Mouse (Mus musculus): ENCODE measurements around the gene Ddx60. TPM values are rescaled to one million over a fixed set of nuclear protein-coding genes. Genes with fewer than 3 reads are reported as not detected.

Gene Ddx60
- 0.11 and 0.18 TPM in 2 replicates for polyA plus RNA-seq (2014; fragmentation: Nextera tagmentation; extraction: Ambion mirVana)

DNA sequence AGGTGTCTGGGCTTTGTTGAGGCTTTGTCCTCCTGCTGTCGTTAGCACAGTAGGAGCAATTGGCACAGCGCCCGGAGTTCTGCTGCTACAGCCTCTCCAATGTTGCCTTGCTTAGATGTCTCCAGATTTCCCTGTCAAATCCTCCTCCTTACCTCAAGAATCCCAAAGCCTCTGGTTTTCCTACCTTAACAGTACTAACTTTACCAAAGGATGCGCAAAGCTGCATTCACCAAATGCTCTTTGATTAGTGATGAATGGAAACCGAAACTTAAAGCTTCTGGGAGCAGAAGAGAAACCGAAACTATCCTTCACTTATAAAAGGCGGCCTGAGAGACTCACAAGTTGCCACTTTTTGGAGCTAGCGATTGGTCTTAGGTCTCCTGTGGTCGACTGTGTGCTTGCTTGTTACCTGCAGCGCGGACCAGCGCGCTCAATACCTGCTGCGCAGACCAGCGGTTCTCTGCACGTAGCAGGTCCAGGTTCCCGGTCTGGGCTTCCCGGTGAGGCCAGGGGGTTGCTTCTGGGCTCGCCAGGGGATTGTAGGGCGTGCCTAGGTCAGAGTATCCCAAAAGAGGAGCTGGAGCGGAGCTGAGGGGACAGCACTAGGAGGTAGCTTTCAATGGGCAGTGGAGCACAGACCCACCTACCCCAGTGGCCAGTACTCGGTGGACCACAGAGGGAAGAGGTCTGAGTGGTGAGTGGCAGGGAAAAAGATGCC is at the start of gene Ddx60:
Gene Ddx60 (plus strand): TSS at position 311 of the 718 bp plus-strand sequence.
- H3K9me3 ChIP-seq (replicated peaks; ENCODE audit: control insufficient read depth, low read length): no peaks in the 10 kb centered on the region
- H3K27ac ChIP-seq (replicated peaks; ENCODE audit: low read depth, low read length): no peak within 1 kb of the TSS
- DNase-seq (ENCODE audit: low spot score) (peak; percentile 40), ATAC-seq (replicated peaks; ENCODE audit: insufficient number of reproducible peaks, low FRiP score, low TSS enrichment, low read depth) (no peak)
- peak within 1 kb of the TSS; percentile 40 for H3K4me3 ChIP-seq (ENCODE audit: low read depth, low read length)
- peak within 1 kb of the TSS; percentile 73 for H3K4me2 ChIP-seq (ENCODE audit: low read depth, low read length)
- no peaks in the 10 kb centered on the region for H3K36me3 ChIP-seq (replicated peaks; ENCODE audit: control insufficient read depth, insufficient read depth, low read depth, low read length)
- H3K27me3 ChIP-seq (ENCODE audit: control insufficient read depth, insufficient read depth, low read length): no peaks in the 10 kb centered on the region; the same call in 1 of the 2 replicates
- H3K4me1 ChIP-seq (ENCODE audit: control insufficient read depth, insufficient read depth, low read length): no peaks in the 10 kb centered on the region
- 8% methylated on average over 22 of the region's 22 CpGs for WGBS
- peak within 1 kb of the TSS; percentile 52 for H3K9ac ChIP-seq (replicated peaks; ENCODE audit: low read length)

GRCm38 (mm10) chr8:61894062-61894461 is 33.8 kb upstream of the Ddx60 start:
- peak; percentile 70 for DNase-seq (ENCODE audit: low spot score)
- WGBS: 59% methylated on average over 2 of the region's 2 CpGs
- H3K4me3 ChIP-seq (ENCODE audit: low read depth, low read length): no peak overlapping the region
- no peaks in the 10 kb centered on the region for H3K27me3 ChIP-seq (ENCODE audit: control insufficient read depth, insufficient read depth, low read length)
- H3K27ac ChIP-seq (replicated peaks; ENCODE audit: low read depth, low read length): no peak overlapping the region
- no peaks in the 10 kb centered on the region for H3K9me3 ChIP-seq (replicated peaks; ENCODE audit: control insufficient read depth, low read length)
- no peak for ATAC-seq (replicated peaks; ENCODE audit: insufficient number of reproducible peaks, low FRiP score, low TSS enrichment, low read depth)
- H3K4me1 ChIP-seq (ENCODE audit: control insufficient read depth, insufficient read depth, low read length): no peaks in the 10 kb centered on the region
- no peak overlapping the region for H3K9ac ChIP-seq (replicated peaks; ENCODE audit: low read length)
- H3K4me2 ChIP-seq (ENCODE audit: low read depth, low read length): no peak overlapping the region
- H3K36me3 ChIP-seq (replicated peaks; ENCODE audit: control insufficient read depth, insufficient read depth, low read depth, low read length): no peaks in the 10 kb centered on the region

DNA sequence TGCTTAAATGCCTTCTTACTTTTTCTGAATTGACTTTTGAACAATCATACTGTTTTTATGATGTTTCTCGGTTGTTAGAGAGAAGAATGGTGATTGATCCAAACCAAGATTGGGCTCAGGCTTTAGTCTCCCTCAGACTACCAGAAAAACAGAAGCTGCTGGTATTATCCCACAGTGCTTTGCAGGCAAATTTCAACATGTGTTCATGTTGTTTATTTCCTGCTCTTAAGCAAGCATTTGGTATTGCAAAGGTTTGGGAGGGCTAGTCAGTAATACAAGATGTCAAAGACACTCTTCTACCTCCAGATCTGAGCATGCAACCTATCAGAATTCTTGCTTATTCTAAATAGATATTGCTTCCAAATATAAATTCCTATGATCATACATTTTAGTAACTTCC is 31.1 kb upstream of the Ddx60 start:
- H3K4me3 ChIP-seq (ENCODE audit: low read depth, low read length): no peak overlapping the region
- WGBS: 80% methylated on average over 1 of the region's 1 CpGs
- no peaks in the 10 kb centered on the region for H3K9me3 ChIP-seq (replicated peaks; ENCODE audit: control insufficient read depth, low read length)
- H3K4me1 ChIP-seq (ENCODE audit: control insufficient read depth, insufficient read depth, low read length): no peaks in the 10 kb centered on the region
- no peak for DNase-seq (ENCODE audit: low spot score)
- no peak for ATAC-seq (replicated peaks; ENCODE audit: insufficient number of reproducible peaks, low FRiP score, low TSS enrichment, low read depth)
- H3K36me3 ChIP-seq (replicated peaks; ENCODE audit: control insufficient read depth, insufficient read depth, low read depth, low read length): no peaks in the 10 kb centered on the region
- no peak overlapping the region for H3K27ac ChIP-seq (replicated peaks; ENCODE audit: low read depth, low read length)
- no peaks in the 10 kb centered on the region for H3K27me3 ChIP-seq (ENCODE audit: control insufficient read depth, insufficient read depth, low read length)
- H3K9ac ChIP-seq (replicated peaks; ENCODE audit: low read length): no peak overlapping the region
- H3K4me2 ChIP-seq (ENCODE audit: low read depth, low read length): no peak overlapping the region

- ATAC-seq (replicated peaks; ENCODE audit: insufficient number of reproducible peaks, low FRiP score, low TSS enrichment, low read depth): no peak
Measured at GRCm38 (mm10) chr8:61897402-61897801, 30.5 kb upstream of the Ddx60 start.

DNA sequence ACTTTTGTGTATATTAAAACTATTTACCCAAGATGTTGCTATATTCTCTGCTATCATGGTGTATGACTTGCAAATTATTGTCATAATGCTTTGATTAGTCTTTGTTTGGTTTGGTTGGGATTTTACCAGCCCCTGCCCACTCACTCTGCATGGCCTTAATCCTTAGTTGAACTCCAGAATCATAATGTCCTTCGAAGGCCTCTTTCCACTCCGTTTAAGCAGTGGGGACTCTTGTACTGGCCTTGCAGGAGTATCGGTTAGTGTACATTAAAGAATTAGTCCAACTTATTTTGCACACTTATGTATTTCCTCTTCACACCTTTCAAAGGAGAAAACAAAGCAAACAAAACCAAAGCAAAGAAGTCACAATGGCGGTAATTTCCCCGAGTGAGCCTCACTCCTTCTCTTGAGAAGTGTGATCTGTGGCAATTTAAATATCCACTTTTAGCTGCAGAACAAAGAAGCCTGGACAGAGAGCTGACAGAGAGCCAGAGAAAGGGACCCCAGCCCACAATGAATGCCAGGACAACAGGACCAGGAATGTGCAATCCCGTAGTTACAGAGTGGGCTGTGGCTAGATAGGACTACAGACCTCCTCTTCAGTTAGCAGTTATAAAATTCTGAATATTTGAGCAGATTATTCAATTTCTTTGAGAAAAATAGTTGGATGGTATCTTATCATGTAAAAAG is 26.7 kb upstream of the Ddx60 start:
- Histone ChIP-seq H3K27ac (replicated peaks; ENCODE audit: low read depth, low read length) (no peak overlapping the region), H3K4me1 (ENCODE audit: control insufficient read depth, insufficient read depth, low read length) (no peaks in the 10 kb centered on the region), H3K36me3 (replicated peaks; ENCODE audit: control insufficient read depth, insufficient read depth, low read depth, low read length) (no peaks in the 10 kb centered on the region), H3K27me3 (ENCODE audit: control insufficient read depth, insufficient read depth, low read length) (no peaks in the 10 kb centered on the region), H3K4me2 (ENCODE audit: low read depth, low read length) (no peak overlapping the region), H3K9ac (replicated peaks; ENCODE audit: low read length) (no peak overlapping the region), H3K4me3 (ENCODE audit: low read depth, low read length) (no peak overlapping the region), H3K9me3 (replicated peaks; ENCODE audit: control insufficient read depth, low read length) (no peaks in the 10 kb centered on the region)
- WGBS: 68% methylated on average over 6 of the region's 6 CpGs
- ATAC-seq (replicated peaks; ENCODE audit: insufficient number of reproducible peaks, low FRiP score, low TSS enrichment, low read depth): no peak
- no peak for DNase-seq (ENCODE audit: low spot score)

More at GRCm38 (mm10) chr8:61897402-61897801, 30.5 kb upstream of the Ddx60 start:
- Histone ChIP-seq H3K9me3 (replicated peaks; ENCODE audit: control insufficient read depth, low read length) (no peaks in the 10 kb centered on the region), H3K4me2 (ENCODE audit: low read depth, low read length) (no peak overlapping the region), H3K27me3 (ENCODE audit: control insufficient read depth, insufficient read depth, low read length) (no peaks in the 10 kb centered on the region), H3K4me3 (ENCODE audit: low read depth, low read length) (no peak overlapping the region), H3K36me3 (replicated peaks; ENCODE audit: control insufficient read depth, insufficient read depth, low read depth, low read length) (no peaks in the 10 kb centered on the region), H3K27ac (replicated peaks; ENCODE audit: low read depth, low read length) (no peak overlapping the region), H3K9ac (replicated peaks; ENCODE audit: low read length) (no peak overlapping the region), H3K4me1 (ENCODE audit: control insufficient read depth, insufficient read depth, low read length) (no peaks in the 10 kb centered on the region)
- no peak for DNase-seq (ENCODE audit: low spot score)
- 78% methylated on average over 1 of the region's 1 CpGs for WGBS

- Histone ChIP-seq H3K4me3 (ENCODE audit: low read depth, low read length) (no peak within 1 kb of the TSS), H3K9me3 (replicated peaks; ENCODE audit: control insufficient read depth, low read length) (no peaks in the 10 kb centered on the region), H3K36me3 (replicated peaks; ENCODE audit: control insufficient read depth, insufficient read depth, low read depth, low read length) (no peaks in the 10 kb centered on the region), H3K9ac (replicated peaks; ENCODE audit: low read length) (no peak within 1 kb of the TSS), H3K4me1 (ENCODE audit: control insufficient read depth, insufficient read depth, low read length) (no peaks in the 10 kb centered on the region), H3K4me2 (ENCODE audit: low read depth, low read length) (no peak within 1 kb of the TSS), H3K27me3 (ENCODE audit: control insufficient read depth, insufficient read depth, low read length) (no peaks in the 10 kb centered on the region), H3K27ac (replicated peaks; ENCODE audit: low read depth, low read length) (no peak within 1 kb of the TSS)
- 82% methylated on average over 5 of the region's 5 CpGs for WGBS
- ATAC-seq (replicated peaks; ENCODE audit: insufficient number of reproducible peaks, low FRiP score, low TSS enrichment, low read depth) (no peak), DNase-seq (ENCODE audit: low spot score) (no peak)
Measured at GRCm38 (mm10) chr8:61902521-61902920, 25.4 kb upstream of the Ddx60 start, which contains the start of gene Palld. Gene Palld, minus strand, starts transcription at chr8:61902690.

DNA sequence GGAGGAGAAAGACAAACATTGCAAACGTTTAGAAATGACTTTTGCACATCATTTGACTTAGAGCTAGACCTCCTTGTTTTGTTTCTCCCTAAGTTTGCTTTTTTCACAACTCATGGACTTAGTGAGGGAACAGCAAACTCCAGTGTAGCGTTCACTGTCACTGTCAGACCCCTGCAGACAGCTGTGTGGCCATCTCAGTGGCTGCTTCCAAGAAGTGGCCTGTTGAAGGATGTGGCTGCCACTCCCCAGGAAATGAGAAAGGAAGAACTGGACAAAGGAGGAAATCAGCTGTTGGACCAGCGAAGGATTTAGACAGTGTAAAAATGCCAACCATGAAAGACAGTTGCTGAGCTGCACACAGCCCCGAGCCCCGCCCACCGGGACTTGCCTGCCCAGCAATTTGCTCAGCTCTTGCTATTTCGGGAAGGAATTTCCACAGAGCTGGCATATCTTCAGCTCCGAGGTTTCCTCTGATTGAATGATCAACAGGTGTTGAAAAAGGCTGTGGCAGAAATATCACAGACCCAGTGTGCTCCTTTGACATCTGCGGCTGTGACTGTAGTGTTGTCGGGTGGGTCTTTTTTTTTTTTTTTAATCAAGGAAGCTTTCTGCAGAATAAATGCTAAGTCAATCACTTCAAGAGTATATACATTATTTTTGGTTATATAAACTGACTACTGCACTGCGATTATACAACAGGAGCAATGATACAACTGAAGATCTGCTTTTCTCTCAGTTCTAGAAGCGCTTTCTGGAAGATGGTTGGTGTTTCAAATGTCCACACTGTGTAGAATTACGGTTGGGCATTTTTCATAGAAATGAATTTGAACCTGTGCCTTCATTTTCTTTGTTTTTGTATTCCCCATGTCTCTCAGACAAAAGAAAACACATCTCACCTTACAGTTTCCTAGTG is 19.3 kb upstream of the Ddx60 start:
- H3K27ac ChIP-seq (replicated peaks; ENCODE audit: low read depth, low read length): no peak overlapping the region
- H3K4me1 ChIP-seq (ENCODE audit: control insufficient read depth, insufficient read depth, low read length): no peaks in the 10 kb centered on the region
- no peak overlapping the region for H3K4me3 ChIP-seq (ENCODE audit: low read depth, low read length)
- H3K4me2 ChIP-seq (ENCODE audit: low read depth, low read length): no peak overlapping the region
- ATAC-seq (replicated peaks; ENCODE audit: insufficient number of reproducible peaks, low FRiP score, low TSS enrichment, low read depth): no peak
- DNase-seq (ENCODE audit: low spot score): no peak
- WGBS: 68% methylated on average over 13 of the region's 13 CpGs
- H3K9ac ChIP-seq (replicated peaks; ENCODE audit: low read length): no peak overlapping the region
- no peaks in the 10 kb centered on the region for H3K9me3 ChIP-seq (replicated peaks; ENCODE audit: control insufficient read depth, low read length)
- H3K36me3 ChIP-seq (replicated peaks; ENCODE audit: control insufficient read depth, insufficient read depth, low read depth, low read length): no peaks in the 10 kb centered on the region
- H3K27me3 ChIP-seq (ENCODE audit: control insufficient read depth, insufficient read depth, low read length): no peaks in the 10 kb centered on the region

Data from embryonic facial prominence, embryonic 11.5 days (tissue).